Mouse (Mus musculus): Measurements from ENCODE around the gene Napa.

DNA sequence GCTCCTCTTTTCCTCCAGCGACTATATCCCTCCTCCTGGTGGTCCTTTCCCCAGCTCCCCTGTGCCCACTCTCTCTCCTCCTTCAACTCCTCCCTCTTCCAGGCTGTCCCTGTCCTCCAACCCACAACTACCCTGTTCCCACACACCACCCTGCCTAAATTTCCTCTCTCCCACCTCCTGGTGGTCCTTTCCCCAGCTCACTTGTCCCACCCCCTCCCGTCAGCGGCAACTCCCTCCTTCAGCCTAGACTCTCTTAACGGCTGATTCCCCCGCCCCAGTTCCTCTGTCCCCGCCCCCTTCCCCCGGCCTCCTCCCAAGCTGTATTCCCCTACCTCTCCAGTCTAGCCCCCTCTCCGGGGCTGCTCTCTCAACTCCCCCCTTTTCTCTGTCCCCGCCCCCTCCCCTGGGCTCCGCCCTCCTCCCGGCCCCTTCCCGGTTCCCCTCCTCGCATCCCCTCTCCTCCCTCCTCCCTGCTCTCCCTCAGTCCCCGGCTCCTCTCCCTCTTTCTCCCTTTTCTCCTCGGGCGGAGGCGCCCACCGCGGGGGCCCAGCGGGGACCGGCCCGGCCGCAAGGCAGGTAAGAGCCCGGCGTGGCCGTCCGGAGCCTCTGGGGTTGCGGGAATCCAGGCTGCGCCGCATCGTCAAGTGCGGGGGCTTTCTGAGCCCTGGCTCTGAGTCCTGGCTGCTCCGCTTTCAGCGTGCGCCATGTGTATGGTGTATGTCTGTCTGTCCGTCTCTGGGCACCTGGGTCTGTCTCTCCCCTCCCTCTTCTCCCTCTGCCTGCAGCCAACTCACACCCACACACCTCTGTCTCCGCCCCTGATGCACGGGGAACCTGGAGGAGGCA is 31.8 kb downstream of the Napa start:
- TF ChIP-seq POLR2A (IDR thresholded peaks at IDR 0.05; ENCODE audit: insufficient read depth, low read length) (no peak), CTCF (IDR thresholded peaks at IDR 0.05; ENCODE audit: low read depth, low read length) (no peak)

Measured in ES-Bruce4 (cell line).